Mouse (Mus musculus): ENCODE results near the gene Tapbpl.
A peak's percentile ranks its signal among the peaks of the same experiment; 100 is the strongest.

Tapbpl gene

GRCm38 (mm10) chr6:125239547-125239946 is 7.9 kb upstream of the Tapbpl start:
- no peak for DNase-seq (ENCODE audit: low spot score)

DNA sequence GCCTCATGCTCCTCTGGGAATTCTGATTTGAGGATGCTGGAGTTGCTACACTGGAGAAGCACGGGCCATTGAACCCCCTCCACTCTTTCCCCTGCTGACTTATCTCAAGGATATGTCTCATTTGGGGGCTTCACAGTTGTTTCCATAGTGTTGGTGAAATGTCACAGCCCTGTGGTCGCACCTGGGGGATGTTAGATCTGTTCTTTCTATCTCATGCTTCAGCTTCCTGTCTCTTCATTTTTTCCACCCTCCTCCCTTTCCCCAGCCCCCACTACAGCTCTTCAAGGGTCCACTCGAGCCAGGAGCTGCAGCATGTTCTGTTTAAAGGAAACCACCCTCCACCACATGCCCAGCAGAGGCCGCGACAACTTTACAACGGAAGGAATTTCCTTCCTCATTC is 6.7 kb upstream of the Tapbpl start:
- DNase-seq (ENCODE audit: low spot score) = no peak

- no peak for DNase-seq (ENCODE audit: low spot score)
Observed at GRCm38 (mm10) chr6:125237421-125237820, 5.8 kb upstream of the Tapbpl start.

DNA sequence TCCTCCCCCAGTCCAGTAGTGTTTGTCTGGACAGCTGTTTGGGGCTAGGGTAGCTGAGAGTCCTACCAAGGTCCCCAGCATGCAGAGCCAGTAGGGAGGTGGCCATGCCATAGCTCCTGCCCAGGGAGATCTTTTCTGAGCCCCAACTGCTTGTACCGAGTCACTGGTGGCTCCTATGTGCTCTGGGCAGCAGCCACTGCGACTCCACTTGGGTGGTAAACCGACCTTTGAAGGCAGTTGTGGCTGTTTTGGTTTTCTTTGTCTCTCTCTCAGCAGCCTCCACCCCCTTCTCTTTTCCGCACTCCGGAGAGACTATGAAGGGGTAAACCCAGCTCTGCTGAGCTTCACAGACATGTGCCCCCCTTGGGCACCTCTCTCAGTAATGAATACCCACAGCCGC is 5.1 kb upstream of the Tapbpl start, which contains the start of gene Cd27:
Gene Cd27 (minus strand): TSS at position 229 of the 400 bp plus-strand sequence.
- DNase-seq (ENCODE audit: low spot score) = no peak

- DNase-seq (ENCODE audit: low spot score) = no peak
Observed at GRCm38 (mm10) chr6:125236341-125236740, 4.7 kb upstream of the Tapbpl start.

GRCm38 (mm10) chr6:125234520-125234828 is 2.8 kb upstream of the Tapbpl start:
- no peak for DNase-seq (ENCODE audit: low spot score)

GRCm38 (mm10) chr6:125233816-125234519 is 2.3 kb upstream of the Tapbpl start:
- no peak for DNase-seq (ENCODE audit: low spot score)

DNA sequence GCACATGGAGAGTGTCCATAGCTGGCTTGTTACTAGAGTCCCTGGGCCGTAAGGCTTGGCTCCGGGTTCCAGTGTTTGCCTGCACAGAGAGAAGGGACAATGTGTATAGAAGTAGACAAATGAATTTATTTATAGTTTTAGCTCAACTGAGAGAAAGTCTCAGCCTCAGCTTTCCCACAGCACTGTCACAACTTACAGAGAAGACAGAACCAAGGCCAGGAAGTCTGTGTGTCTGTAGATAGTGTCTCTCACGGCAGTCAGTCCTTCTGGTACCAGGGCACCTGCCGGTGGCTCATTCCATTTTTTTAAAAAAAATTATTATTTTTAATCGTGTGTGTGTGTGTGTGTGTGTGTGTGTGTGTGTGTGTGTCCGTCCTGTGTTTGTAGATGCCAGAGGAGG is 856 bp upstream of the Tapbpl start:
- DNase-seq (ENCODE audit: low spot score) = no peak

GRCm38 (mm10) chr6:125232045-125232437 is 381 bp upstream of the Tapbpl start:
- no peak for DNase-seq (ENCODE audit: low spot score)

DNA sequence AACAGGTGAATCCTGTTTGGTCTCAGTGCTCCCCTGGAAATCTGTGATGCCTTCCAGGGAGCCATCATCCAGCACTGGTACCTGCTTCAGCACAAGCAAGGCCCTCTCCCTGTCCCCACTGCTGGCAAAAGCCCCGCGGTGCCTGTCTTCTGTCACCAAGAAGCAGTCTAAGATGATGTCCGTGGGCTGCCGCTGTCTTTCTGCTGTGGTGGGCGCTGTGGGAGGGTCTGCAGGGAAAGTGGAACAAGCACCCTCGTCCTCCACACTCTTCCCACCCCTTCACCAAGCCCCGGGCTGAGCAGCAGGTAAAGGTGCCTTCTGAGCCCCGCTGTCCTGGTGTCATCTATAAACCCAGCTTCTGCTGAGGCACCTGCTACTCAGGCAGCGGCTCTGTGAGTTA is 1.1 kb downstream of the Tapbpl start:
- no peak for DNase-seq (ENCODE audit: low spot score)

GRCm38 (mm10) chr6:125225518-125226115 is 6.0 kb downstream of the Tapbpl start:
- no peak for DNase-seq (ENCODE audit: low spot score)

- no peak for DNase-seq (ENCODE audit: low spot score)
Observed at GRCm38 (mm10) chr6:125222577-125222976, 9.1 kb downstream of the Tapbpl start.

DNA sequence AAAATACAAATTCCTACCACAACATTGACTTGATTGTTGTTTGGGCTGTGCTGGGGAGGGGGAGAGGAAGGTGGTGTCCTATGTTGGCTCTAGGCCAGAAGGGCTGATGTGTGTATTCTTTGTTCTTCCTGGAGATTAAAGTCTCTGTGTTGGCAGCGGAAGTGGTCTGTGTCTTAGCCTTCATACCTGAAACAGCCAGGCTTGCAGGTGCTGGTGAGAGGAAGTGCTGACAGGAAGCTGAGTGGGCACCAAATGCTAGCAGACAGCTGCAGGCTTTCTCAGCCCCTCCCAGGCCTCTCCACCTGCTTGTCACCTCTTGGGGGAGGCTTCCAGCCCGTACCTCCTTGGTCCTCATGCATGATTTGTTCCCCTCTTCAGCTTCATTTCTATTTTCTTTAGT is 9.5 kb downstream of the Tapbpl start:
- DNase-seq (ENCODE audit: low spot score) = no peak

- no peak for DNase-seq (ENCODE audit: low spot score)
Observed at GRCm38 (mm10) chr6:125221115-125221745, 10.4 kb downstream of the Tapbpl start.

- DNase-seq (ENCODE audit: low spot score) = peak; percentile 82
Observed at GRCm38 (mm10) chr6:125218963-125219362, 12.7 kb downstream of the Tapbpl start.

DNA sequence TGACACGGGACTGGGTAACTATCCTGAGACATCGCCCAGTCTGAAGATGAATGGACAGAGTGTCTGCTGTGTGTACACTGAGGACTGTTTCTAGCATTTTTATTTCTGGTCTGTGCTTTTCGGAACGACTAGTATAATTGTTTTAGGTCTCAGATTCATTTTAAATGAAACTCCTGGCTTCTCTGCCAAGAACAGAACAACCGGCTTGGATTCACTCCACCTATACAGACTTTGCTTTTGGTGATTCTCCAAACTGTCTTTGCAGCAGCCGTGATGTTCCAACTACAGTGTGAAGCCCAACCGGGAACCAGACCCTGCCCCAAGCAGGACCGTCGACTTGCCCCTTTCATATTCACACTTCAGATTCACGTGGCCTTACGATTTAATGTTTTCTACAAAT is 13.8 kb downstream of the Tapbpl start:
- DNase-seq (ENCODE audit: low spot score) = no peak

- no peak for DNase-seq (ENCODE audit: low spot score)
Observed at GRCm38 (mm10) chr6:125216898-125217297, 14.8 kb downstream of the Tapbpl start.

DNA sequence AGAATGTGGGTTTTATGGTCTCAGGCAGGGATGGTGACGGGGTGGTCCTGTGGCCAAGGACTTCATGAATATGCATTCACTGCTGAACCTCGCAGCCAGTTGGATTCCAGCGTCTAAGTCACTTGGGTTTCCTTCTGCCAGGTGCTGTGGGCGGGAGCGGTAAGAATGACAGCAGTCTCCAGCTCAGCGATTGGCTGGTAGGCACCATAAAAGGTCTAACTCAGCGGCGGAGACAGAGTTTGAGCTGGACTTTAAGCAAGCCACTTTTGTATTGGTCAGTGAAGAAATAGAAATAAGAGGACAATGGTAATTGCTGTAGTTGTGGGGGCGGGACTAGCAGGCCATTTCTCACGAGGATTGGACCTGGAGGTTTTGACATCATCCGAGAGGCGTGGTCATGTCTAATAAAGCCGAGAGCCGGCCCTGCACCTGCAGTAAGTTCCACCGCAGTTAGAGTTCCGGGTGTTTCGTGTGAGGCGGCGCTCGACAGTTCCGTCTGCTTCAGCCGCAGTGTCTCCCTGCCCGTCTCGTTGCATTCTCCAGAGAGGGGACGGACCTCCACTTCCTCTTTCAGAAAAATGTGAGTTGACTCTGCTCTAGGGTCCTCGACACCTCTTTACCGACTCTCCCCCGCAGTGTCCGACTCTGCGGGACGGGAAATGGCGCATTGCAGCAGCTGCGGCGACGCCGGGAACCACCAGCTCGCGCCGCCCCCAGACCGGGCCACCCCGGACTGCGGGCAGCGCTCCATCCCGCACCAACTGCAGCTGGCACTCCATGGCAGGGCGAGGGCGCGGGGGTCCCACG is 16.3 kb downstream of the Tapbpl start, which contains the start of gene Vamp1:
Gene Vamp1 (plus strand): TSS at position 404 of the 807 bp plus-strand sequence.
- peak; percentile 97 for DNase-seq (ENCODE audit: low spot score)

DNA sequence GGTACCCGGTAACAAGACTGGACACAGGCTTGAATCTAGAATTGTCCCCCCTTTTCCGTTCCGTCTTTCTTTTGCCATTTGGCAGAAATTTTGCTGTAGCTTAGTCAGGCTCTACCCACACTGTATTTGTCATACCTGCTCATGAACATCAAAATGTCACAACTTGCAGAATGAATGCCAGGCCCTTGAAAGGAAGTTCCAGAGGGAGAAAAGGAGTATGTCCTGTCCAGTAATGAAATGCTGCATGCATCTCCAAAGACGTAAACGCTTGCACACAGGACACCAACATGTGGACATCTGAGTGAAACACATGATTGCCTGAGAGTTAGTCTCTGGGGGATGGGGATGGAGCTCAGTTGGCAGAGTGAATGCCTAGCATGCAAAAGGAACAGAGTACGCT is 17.9 kb downstream of the Tapbpl start:
- DNase-seq (ENCODE audit: low spot score) = no peak

DNA sequence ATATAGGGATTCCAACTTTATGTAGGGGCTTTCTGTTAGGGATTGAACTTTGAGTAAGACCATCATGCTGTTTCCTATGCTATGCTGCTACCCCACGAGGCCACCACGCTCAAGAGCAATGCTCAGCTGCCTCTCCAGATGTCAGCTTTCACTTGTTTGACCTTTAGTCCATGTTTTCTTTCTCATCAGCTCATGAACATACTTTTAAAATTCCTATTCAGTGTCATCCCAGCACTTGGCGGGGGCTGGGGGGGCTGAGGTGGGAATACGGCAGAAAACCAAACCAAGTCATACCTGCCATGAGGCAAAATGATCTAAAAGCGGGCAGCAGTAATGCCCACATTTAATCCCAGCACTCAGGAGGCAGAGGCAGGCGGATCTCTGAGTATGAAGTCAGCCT is 18.5 kb downstream of the Tapbpl start:
- no peak for DNase-seq (ENCODE audit: low spot score)

- DNase-seq (ENCODE audit: low spot score) = no peak
Observed at GRCm38 (mm10) chr6:125212621-125213020, 19.0 kb downstream of the Tapbpl start.

- DNase-seq (ENCODE audit: low spot score) = no peak
Observed at GRCm38 (mm10) chr6:125210436-125210835, 21.2 kb downstream of the Tapbpl start.

GRCm38 (mm10) chr6:125197166-125197565 is 34.5 kb downstream of the Tapbpl start:
- no peak for DNase-seq (ENCODE audit: low spot score)

Data from layer of hippocampus, adult 11-12 months (tissue).